In the genomic region with DNA sequence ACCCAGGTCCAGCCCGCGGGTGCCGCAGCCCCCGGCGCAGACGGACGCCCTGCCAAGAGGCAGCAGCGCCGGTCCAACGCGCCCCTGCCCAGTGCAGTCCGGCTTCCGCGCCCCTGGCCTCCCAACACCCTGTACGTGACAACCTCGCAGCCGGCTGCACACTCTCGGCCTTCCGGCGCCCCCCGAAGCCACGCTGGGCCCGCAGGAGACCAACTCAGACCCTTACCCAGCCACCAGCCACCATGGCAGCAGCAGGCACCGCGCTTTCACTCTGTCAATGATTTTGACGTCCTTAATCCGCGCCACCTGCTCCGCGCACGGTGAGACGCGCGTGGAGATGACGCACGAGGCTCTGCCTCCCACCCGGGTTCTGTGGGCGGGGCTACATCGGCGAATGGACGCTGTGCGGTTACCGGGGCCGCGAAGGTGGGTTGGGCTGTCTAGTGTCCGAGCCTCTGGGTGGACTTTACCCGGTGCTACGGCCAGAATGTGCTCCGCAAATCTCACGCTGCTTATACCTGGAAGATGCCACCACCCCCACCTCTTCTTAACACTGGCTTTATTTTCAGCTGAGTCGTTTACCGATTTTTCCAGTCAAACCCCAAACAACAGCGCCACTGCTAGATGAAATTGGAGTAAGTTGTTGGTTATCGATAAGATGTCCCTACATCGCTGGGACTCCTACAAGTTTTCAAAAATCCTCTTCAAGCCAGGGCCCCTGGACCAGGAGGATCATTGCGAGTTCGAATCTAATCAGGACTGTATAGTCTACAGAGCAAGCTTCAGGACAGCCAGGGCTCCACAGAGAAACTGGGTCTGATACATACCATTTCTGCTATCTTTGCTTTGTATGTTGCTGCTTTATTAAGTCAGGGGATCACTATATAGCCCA, we compare ENCODE assay signal across 7 mouse cellular contexts. TPM values are rescaled to one million over a fixed set of nuclear protein-coding genes. Genes with fewer than 3 reads are reported as not detected.
DNase-seq lines count a peak whose midpoint lies in the region; ATAC-seq lines count a peak whose summit lies in the region.

A gene (minus strand): TSS at position 354 of the 892 bp plus-strand sequence.

- peak; percentile 97 for DNase-seq in adrenal gland, postnatal 14 days
- peak; percentile 97 for DNase-seq in embryonic facial prominence, embryonic 11.5 days (ENCODE audit: low spot score)
- DNase-seq in heart, adult 11 months: peak; percentile 99
- DNase-seq in kidney, adult 18-20 months: peak; percentile 97
- peak; percentile 97 for DNase-seq in limb, embryonic 11.5 days (ENCODE audit: low spot score)
- DNase-seq in midbrain, embryonic 14.5 days: peak; percentile 99
- peak; percentile 86 to 94 for DNase-seq in spleen, adult 18-20 months

- H3K36me3 ChIP-seq in embryonic facial prominence, embryonic 11.5 days (replicated peaks; ENCODE audit: control insufficient read depth, insufficient read depth, low read depth, low read length): no peaks in the 10 kb centered on the region; the same call in 1 of the 2 replicates
- 0 out of 2 replicates have a peak, but pooled peaks cover 5% of the 10 kb centered on the region for H3K36me3 ChIP-seq in limb, embryonic 11.5 days (ENCODE audit: control insufficient read depth, insufficient read depth, low read length)
- peaks cover 24% of the 10 kb centered on the region for H3K36me3 ChIP-seq in midbrain, embryonic 14.5 days (ENCODE audit: control insufficient read depth, insufficient read depth, low read length)

- H3K4me2 ChIP-seq in embryonic facial prominence, embryonic 11.5 days (ENCODE audit: low read depth, low read length): peak within 1 kb of the TSS; percentile 85
- H3K4me2 ChIP-seq in limb, embryonic 11.5 days (ENCODE audit: low read depth, severe bottlenecking): peak within 1 kb of the TSS; percentile 94
- H3K4me2 ChIP-seq in midbrain, embryonic 14.5 days (ENCODE audit: low read length): peak within 1 kb of the TSS; percentile 95

- 0 out of 2 replicates have a peak within 1 kb of the TSS, but pooled peaks have one; percentile 56 for H3K27ac ChIP-seq in embryonic facial prominence, embryonic 11.5 days (replicated peaks; ENCODE audit: low read depth, low read length)
- H3K27ac ChIP-seq in limb, embryonic 11.5 days (replicated peaks; ENCODE audit: low read depth, low read length): peak within 1 kb of the TSS; percentile 36; the same call in 1 of the 2 replicates
- H3K27ac ChIP-seq in midbrain, embryonic 14.5 days (replicated peaks; ENCODE audit: low read depth, low read length): peak within 1 kb of the TSS; percentile 80

- H3K27me3 ChIP-seq in embryonic facial prominence, embryonic 11.5 days (ENCODE audit: control insufficient read depth, insufficient read depth, low read length): no peaks in the 10 kb centered on the region
- H3K27me3 ChIP-seq in limb, embryonic 11.5 days (ENCODE audit: control insufficient read depth, insufficient read depth, low read length): no peaks in the 10 kb centered on the region
- no peaks in the 10 kb centered on the region for H3K27me3 ChIP-seq in midbrain, embryonic 14.5 days (ENCODE audit: control insufficient read depth, insufficient read depth, low read length)

- H3K9ac ChIP-seq in embryonic facial prominence, embryonic 11.5 days (replicated peaks; ENCODE audit: low read length): peak within 1 kb of the TSS; percentile 82
- peak within 1 kb of the TSS; percentile 85 for H3K9ac ChIP-seq in limb, embryonic 11.5 days (ENCODE audit: low read length)
- H3K9ac ChIP-seq in midbrain, embryonic 14.5 days (replicated peaks; ENCODE audit: low read length): peak within 1 kb of the TSS; percentile 89

- no peaks in the 10 kb centered on the region for H3K4me1 ChIP-seq in embryonic facial prominence, embryonic 11.5 days (ENCODE audit: control insufficient read depth, insufficient read depth, low read length)
- H3K4me1 ChIP-seq in limb, embryonic 11.5 days (ENCODE audit: control insufficient read depth, insufficient read depth, low read length): peaks cover 4% of the 10 kb centered on the region; the same call in 1 of the 2 replicates
- peaks cover 14% of the 10 kb centered on the region for H3K4me1 ChIP-seq in midbrain, embryonic 14.5 days (ENCODE audit: control insufficient read depth, insufficient read depth, low read length)

- H3K4me3 ChIP-seq in embryonic facial prominence, embryonic 11.5 days (ENCODE audit: low read depth, low read length): peak within 1 kb of the TSS; percentile 92
- peak within 1 kb of the TSS; percentile 99 for H3K4me3 ChIP-seq in limb, embryonic 11.5 days (ENCODE audit: low read depth, low read length)
- H3K4me3 ChIP-seq in midbrain, embryonic 14.5 days (replicated peaks; ENCODE audit: low read depth, low read length): peak within 1 kb of the TSS; percentile 94

- no peaks in the 10 kb centered on the region for H3K9me3 ChIP-seq in embryonic facial prominence, embryonic 11.5 days (replicated peaks; ENCODE audit: control insufficient read depth, low read length)
- H3K9me3 ChIP-seq in limb, embryonic 11.5 days (ENCODE audit: control insufficient read depth, low read length): no peaks in the 10 kb centered on the region
- no peaks in the 10 kb centered on the region for H3K9me3 ChIP-seq in midbrain, embryonic 14.5 days (ENCODE audit: control insufficient read depth, low read length)

- peak; percentile 86 for ATAC-seq in embryonic facial prominence, embryonic 11.5 days (replicated peaks; ENCODE audit: insufficient number of reproducible peaks, low FRiP score, low TSS enrichment, low read depth)
- ATAC-seq in limb, embryonic 11.5 days (ENCODE audit: insufficient number of reproducible peaks, low FRiP score, low TSS enrichment, low read depth): peak; percentile 82
- ATAC-seq in midbrain, embryonic 14.5 days (ENCODE audit: low FRiP score, low TSS enrichment): peak; percentile 89

- WGBS in embryonic facial prominence, embryonic 11.5 days: under 1% methylated on average over 57 of the region's 57 CpGs
- 1% methylated on average over 57 of the region's 57 CpGs for WGBS in limb, embryonic 11.5 days
- 1% methylated on average over 57 of the region's 57 CpGs for WGBS in midbrain, embryonic 14.5 days

RNA-seq across cellular contexts. Expression of the gene that starts here (rescaled TPM):
- total RNA-seq in adrenal gland, postnatal 14 days (2021): 71.5 and 85.1 TPM in 2 replicates
- polyA plus RNA-seq in embryonic facial prominence, embryonic 11.5 days (2014; fragmentation: Nextera tagmentation; extraction: Ambion mirVana): 43.1 and 44.2 TPM in 2 replicates
- 45.9 and 49.5 TPM in 2 replicates for polyA plus RNA-seq in limb, embryonic 11.5 days (2014; fragmentation: Nextera tagmentation; extraction: Ambion mirVana)
- polyA plus RNA-seq in midbrain, embryonic 14.5 days (2014; fragmentation: Nextera tagmentation; extraction: Ambion mirVana): 43.8 and 45.7 TPM in 2 replicates

Comparison
In these comparisons a context has a peak if more than half of its experiments do, and no peak if none do; other contexts are left out.
1. Peak in every context shown above with its lines: DNase-seq, ATAC-seq, H3K4me3 ChIP-seq and H3K27ac ChIP-seq.